Mouse (Mus musculus) erythroblast, embryonic 14.5 days (primary cell): ENCODE data around the gene Clps.

Source experiments
- GATA1 ChIP-seq: IDR thresholded peaks from 2 replicates; pipeline ENCODE4 v1.6.1; 2012; ENCODE audit warnings: low read length, inconsistent platforms, mixed read lengths
- TAL1 ChIP-seq: IDR thresholded peaks from 3 replicates; pipeline ENCODE4 v1.6.1; 2012; ENCODE audit warnings: low read length, inconsistent platforms, mixed read lengths

GRCm38 (mm10) chr17:28522623-28523354, 37.8 kb downstream of the Clps start:
- TF ChIP-seq GATA1 (no peak), TAL1 (no peak)
